Mouse (Mus musculus): ENCODE measurements around the gene Mup5.
A peak's percentile ranks its signal among the peaks of the same experiment; 100 is the strongest.
"Not testable (repeated sequence)": the region's sequence is repeated elsewhere in the genome, so short reads cannot be mapped to it uniquely, and the experiment has no call there.

Mup5 gene

DNA sequence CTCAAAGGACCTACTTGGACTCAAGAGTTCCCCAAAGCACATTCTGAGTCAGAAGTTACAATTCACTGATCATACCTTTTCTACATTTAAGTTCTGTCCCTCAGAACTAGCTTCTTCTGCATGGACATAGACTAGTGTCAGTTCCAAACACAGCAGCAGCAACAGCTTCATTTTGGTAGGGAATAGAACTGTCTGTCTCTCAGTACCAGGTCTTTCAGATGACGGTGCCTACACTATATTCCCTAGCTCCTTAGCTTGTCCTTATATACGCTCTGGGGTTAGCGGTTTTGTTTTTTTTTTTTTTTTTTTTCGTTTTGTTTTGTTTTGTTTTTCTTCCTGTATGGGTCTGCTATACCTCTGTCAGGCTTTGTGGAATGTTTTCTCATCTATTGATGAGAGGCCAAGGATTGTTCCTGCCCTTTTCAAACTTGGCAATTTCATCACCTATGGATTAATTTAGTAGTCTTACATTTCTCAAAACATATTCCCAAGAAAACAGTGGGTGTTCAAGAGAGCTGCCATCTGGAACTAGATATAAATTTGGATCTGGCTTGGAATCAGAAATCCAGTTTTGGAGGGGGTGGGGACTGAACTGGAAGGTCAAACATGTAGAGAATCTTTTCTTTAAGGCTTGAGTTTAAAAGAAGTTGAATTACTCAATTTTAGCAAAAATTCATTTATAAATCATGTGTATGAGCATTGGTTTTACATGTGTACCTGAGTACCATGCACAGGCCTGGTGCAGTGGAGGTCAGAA is at the start of gene Mup5:
Mup5 (minus strand) TSS at position 282 of the 757 bp plus-strand sequence.
- no peak for DNase-seq (ENCODE audit: low spot score)

DNA sequence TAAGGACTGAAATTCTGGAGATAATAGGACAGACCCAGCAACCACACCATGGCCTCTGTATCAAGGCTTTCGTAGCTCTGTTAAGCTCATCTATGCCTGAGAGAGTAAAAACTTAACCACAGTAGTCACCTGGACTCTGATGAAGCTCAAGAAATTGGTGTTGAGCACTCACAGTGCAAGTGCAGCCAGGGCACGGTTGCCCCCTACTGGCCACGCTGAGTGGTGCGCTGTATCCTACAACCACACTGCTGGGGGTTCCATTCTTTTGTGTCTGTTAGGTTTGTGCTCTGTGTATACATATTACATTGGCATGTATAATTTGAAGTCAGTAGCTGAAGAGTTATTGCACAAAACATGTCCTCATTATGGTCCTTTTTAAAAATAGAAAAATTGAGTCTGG is 23.1 kb upstream of the Mup5 start:
- DNase-seq (ENCODE audit: low spot score): peak; percentile 57

DNA sequence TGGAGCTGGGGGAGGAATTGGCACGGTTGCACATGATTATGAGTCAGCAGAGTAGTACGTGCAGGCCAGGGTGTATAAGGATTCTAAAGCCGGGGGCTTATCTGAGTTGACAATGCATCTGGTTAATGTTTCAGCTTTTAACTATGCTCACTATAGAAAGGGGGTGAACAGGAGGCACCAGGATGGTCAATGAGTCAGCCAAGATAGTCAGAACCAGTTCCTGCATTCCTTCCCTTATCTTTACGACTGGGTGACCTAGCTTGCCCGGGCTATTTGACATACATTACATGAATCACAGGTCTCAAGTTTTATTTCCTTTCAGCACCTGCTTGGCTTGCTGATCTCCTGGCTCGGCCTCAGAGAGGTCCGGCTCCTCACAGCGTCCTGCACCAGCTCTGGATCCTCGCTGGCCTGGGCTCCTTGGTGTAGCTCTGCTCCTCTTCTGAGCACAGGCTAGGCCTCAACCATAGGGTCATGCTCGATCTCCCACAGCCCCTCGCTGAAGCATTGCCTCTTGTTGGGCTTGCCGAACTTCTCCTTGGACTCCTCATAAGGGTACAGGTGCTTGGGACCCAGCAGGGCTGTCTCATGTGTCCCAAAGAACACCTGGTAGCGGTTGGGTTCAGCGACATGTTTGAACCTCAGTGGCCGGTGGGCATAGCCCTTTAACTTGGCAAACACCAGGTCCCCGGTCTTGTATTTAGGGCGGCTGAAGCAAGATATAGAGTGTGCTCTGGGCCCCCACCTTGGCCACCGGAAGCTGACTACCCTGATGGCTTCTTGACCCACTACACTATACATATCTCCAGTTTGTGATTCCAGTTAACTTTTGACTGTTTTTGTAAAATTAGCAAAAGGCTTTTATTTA is 21.0 kb upstream of the Mup5 start:
- DNase-seq (ENCODE audit: low spot score): no peak

DNA sequence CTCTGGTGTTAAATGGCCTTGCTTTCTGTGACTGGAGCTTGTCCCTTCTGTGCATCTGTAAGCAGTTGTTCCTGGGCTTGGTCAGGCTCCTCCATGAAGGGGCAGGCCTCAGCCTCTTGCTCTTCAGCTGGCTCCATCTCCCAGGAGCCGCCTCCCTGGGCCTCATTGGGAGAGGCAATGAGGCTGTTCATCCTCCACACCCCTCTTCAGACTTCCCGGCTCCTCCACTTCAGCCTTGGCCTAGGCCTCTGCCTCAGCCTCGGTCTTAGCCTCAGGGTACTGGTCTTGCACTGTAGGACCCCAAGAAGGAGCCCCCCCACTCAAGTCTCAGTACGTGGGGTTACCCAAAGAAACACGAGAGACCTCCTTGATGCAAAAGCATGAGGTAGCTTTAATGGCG is 20.3 kb upstream of the Mup5 start:
- DNase-seq (ENCODE audit: low spot score): no peak

DNA sequence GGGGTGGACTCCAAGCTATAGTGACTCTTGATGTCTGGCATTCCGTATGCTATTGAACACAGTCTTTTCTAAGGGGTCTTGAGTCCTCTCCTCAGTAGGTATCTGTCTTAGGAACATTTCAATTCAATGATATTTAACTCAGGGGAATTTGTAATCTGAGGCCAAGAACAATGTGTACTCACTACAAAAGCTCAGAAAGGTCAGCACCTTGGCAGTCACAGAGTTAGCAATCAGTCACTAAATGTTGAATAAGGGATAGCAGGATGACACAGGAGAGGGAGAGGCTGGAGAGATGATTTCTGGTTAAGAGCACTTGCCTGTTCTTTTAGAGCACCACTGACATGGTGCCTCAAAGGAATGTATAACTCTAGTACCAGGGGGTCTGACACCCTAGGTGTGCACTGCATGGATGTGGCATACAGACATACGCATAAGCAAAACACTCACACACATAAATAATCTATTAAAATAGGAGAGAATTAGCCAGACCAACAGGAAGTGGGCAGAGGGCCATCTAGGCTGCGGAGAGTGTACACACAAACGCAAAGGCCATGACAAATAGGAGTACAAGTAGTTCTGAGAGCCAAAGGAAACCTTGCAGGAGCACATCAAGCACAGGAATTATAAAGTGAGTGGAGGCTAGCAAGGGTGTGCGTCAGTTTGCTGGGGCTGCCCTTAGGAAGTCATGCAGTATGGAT is 9.9 kb upstream of the Mup5 start:
- DNase-seq (ENCODE audit: low spot score): no peak

DNA sequence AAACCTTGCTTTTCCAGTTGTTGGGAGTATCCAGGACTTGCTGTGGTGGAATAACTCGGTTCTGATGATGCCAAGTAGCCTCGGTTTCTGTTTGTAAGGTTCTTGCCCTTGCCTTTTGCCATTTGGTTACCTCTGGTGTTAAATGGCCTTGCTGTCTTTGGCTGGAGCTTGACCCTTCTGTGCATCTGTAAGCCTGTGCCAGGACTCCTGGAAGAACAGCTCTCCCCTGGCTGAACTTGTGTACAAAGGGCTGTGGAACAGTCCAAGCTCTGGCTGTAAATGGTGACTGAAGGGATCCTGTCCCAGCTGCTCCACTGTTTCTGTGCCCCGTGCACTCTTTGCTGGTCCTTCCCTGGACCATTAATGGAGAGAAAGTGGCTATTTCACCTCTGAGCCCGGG is 5.8 kb downstream of the Mup5 start:
- no peak for DNase-seq (ENCODE audit: low spot score)

DNA sequence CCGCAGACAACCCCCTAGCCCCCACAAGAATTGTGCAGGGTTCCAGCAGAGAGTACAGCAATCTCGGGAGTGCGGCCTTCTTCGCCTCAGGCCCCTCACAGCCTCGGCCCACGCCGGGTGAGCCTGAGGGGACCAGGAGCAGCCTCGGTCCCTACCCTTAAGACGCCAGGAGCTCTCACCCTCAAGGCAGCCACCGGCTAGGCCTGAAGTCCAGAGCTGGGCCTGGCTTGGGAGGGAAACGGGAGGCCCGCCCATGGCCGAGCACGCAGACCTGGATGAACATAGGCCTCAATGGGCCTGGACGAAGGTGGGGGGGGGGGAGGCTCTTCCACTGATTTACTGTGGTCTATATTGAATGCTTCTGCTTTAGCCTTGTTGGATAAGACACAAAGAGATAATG is 11.8 kb downstream of the Mup5 start:
- no peak for DNase-seq (ENCODE audit: low spot score)

DNA sequence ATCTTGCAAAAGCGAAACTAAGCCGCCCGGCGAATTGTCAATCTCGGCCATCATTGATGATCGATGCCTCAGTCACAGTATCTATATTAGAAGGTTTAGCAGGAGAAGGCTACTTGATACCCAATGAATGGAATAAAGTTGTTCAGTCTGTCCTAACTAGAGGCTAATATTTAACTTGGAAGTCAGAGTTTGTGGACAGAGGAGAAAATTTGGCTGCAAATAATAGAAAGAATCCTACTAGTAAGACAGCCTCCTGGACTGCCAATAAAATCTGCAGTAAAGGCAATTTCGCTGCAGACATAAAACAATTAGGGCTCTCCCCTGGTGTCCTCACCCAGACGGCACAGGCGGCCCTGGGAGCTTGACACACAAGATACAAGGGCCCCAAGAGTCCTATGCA is 12.5 kb downstream of the Mup5 start:
- not testable (repeated sequence) for DNase-seq (ENCODE audit: low spot score)

DNA sequence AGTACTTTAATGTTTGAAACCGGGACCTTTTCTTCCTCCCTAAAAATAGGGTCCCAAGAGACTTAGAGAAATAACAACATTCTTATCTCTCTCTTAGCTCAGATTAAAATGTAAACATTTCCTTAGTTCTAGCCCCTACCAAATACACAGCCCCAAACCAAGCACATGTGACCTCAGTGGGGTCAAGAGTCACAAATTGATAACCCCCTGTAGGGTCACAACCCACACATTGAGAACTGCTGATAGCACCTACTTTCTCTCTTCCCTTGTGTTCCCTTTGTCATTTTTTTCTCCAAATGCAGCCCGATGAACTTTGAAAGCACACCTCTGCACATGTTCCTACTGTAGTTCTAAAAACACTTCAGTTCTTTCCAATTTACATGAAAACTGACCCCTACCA is 19.4 kb downstream of the Mup5 start:
- no peak for DNase-seq (ENCODE audit: low spot score)

DNA sequence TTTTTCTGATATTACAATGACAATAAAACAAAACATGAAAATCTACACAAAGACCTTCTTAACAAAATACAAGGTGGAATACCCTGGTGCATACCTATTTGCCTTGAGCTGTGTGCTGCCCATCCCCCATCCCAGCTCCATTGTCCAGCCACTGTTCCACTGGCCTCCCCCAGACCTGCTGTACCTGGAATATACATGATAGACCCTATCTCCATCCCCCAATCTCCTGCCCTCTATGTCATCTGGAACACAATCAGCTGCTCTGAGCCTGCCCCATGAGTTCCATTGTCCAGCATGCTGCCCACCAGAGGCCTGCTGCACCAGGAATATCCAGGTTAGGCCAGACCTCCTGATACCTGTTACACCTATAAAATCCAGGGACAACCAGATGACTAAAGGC is 21.6 kb downstream of the Mup5 start:
- no peak for DNase-seq (ENCODE audit: low spot score)

DNA sequence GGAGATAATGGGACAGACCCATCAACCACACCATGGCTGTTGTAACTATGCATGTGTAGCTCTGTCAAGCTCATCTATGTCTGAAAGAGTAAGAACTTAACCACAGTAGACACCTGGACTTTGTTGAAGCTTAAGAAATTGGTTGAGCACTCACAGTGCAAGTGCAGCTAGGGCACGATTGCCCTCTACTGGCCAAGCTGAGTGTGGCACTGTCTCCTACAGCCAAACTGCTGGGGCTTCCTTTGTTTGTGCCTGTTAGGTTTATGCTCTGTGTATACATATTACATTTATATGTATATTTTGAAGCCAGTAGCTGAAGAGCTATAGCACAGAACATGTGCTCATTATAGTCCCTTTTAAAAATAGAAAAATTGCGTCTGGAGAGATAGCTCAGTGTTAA is 23.8 kb downstream of the Mup5 start:
- peak; percentile 55 for DNase-seq (ENCODE audit: low spot score)

DNA sequence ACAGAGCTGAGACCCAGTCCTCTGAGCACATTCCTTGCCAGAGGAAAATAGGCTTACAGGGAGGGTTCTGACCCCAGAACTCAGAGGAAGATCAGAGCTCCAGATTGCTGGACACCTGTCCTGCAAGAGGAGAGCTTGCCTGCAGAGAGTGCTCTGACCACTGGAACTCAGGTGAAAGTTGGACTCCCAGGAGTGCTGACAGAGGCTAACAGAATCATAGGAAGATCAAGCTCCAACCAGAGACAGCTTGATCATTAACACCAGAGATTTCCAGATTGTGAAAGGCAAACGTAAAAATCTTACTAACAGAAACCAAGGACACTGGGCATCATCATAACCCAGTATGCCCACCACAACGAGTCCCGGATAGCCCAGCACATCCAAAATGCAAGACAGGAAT is 26.1 kb downstream of the Mup5 start:
- DNase-seq (ENCODE audit: low spot score): not testable (repeated sequence)

DNA sequence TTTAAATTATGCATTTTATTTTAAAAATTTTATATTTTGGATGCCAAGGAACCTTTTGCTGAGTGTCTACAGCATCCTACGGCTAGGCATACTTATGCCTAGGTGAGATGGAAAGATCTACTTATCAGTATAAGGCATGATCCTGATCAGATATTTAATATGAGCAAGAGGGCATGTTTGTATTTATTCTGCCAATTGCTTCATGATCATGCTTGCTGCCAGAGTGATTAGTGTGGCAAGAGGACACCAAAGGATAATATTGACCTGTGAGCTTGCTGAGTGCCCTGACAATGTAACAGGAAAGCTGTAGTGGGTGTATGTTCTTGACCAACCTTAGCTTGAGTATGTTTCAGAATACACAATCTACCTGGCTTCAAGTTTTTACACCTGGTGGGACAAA is 45.3 kb downstream of the Mup5 start:
- DNase-seq (ENCODE audit: low spot score): not testable (repeated sequence)

DNA sequence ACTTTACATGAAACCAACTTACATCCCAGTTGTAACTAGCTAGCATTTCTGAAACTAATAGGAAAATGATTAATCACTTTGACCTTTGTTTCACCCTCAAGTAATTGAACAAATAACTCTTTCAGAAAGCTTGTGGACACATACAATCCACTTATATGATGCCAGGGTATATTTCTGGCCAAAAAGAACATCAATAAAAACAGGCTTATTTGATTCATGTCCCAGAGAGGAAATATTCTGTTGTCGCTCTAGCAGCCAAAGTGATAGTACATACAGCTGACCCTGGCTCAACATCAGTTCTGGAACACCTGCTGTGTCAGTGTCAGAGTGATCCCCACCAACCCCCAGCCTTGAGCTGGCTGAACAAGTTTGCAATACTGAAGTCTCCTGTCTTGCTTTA is 50.8 kb downstream of the Mup5 start:
- DNase-seq (ENCODE audit: low spot score): not testable (repeated sequence)

DNA sequence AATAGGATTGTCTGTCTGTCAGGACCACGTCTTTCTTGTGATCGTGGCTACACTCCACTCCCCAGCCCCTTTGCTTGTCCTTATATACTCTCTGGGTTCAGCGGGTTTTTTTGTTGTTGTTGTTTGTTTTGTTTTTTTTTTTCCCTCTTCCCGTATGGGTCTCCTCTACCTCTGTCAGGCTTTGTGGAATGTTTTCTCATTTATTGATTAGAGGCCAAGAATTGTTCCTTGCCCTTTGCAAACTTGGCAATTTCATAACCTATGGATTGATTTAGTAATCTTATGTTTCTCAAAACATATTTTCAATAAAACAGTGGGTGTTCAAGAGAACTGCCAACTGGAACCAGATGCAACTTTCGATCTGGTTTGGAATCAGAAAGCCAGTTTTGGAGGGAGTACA is 52.9 kb downstream of the Mup5 start, which contains the start of gene Mup19:
Mup19 (minus strand) TSS at position 101 of the 400 bp plus-strand sequence.
- DNase-seq (ENCODE audit: low spot score): not testable (repeated sequence)

Measured in testis, postnatal 10 days (tissue).